Comparison of ENCODE assay signal across 9 mouse cellular contexts in the genomic region with DNA sequence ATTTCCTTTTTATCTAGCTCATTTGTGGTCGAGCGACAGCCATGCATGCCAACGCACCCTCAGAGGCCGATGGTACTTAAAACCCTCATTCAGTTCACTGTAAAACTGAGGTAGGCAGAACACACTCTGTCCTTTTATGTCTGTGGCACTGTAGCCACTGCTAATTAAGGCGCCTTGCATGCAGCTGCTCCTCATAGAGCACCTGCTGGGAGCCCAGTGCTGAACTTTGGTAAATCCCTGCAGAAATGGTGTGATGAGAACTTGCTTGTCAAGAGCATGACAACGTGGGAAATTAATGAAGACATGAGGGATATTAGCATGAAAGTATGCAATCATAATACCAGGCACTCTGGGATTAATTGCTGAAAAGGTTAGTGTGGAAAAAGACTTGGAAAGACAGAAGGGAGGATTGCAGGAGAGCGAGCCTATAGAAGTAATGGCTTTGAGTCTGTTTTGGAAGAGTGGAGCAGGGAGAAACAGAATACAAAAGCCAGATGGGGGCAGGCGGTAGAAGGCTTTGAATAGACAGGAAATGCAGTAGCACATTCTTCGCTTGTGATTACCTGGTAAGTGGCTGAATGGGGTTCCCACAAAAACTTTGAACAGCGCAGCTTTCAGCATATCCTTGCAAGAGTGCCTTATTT. TPM values are rescaled to one million over a fixed set of nuclear protein-coding genes. Genes with fewer than 3 reads are reported as not detected.
DNase-seq lines count a peak whose midpoint lies in the region; ATAC-seq and TF ChIP-seq lines count a peak whose summit lies in the region.
"Had no signal": no experiment of that assay in that cellular context is flagged by ENCODE, and none has a peak within 500 bp of the region (broad histone marks: within the 10 kb centered on the region; RNA-seq: fewer than 3 reads in every experiment).

No protein-coding gene starts in this region.

- no peaks in the 10 kb centered on the region for H3K9me3 ChIP-seq in midbrain, embryonic 10.5 days (replicated peaks)
- no peaks in the 10 kb centered on the region for H3K9me3 ChIP-seq in liver, postnatal 0 days (ENCODE audit: low read length)
- H3K9me3 ChIP-seq: kidney, embryonic 15.5 days had no signal

- H3K27ac ChIP-seq in midbrain, embryonic 10.5 days (replicated peaks), result peak overlapping the region; percentile 23; the same call in 1 of the 2 replicates
- H3K27ac ChIP-seq in liver, postnatal 0 days (ENCODE audit: low read depth), result no peak overlapping the region
- H3K27ac ChIP-seq: kidney, embryonic 15.5 days had no signal

- no peak for ATAC-seq in liver, postnatal 0 days
- no peak for ATAC-seq in monocyte, adult 5-6 weeks (replicated peaks; ENCODE audit: insufficient number of reproducible peaks, low FRiP score, low TSS enrichment, poor library complexity, severe bottlenecking)
- ATAC-seq: lung, postnatal 0 days had no signal

- no peak overlapping the region for H3K4me3 ChIP-seq in midbrain, embryonic 10.5 days
- no peak overlapping the region for H3K4me3 ChIP-seq in liver, postnatal 0 days (ENCODE audit: low read depth, low read length)
- H3K4me3 ChIP-seq: kidney, embryonic 15.5 days had no signal

- no peak for TF ChIP-seq EP300 in liver, postnatal 0 days (IDR thresholded peaks at IDR 0.05; ENCODE audit: low read depth)

- TF ChIP-seq CTCF in liver, postnatal 0 days (IDR thresholded peaks at IDR 0.05; ENCODE audit: low read depth), result no peak

- H3K36me3 ChIP-seq in midbrain, embryonic 10.5 days, result no peaks in the 10 kb centered on the region
- no peaks in the 10 kb centered on the region for H3K36me3 ChIP-seq in liver, postnatal 0 days (replicated peaks; ENCODE audit: insufficient read depth, low read length)
- H3K36me3 ChIP-seq: kidney, embryonic 15.5 days had no signal

- H3K27me3 ChIP-seq in midbrain, embryonic 10.5 days (ENCODE audit: low read depth, poor library complexity, severe bottlenecking), result no peaks in the 10 kb centered on the region
- H3K27me3 ChIP-seq in liver, postnatal 0 days (ENCODE audit: insufficient read depth, low read length), result no peaks in the 10 kb centered on the region
- H3K27me3 ChIP-seq: kidney, embryonic 15.5 days had no signal

- peak; percentile 38 for DNase-seq in Muller cell, postnatal 12 days (ENCODE audit: inconsistent ontology term)
- DNase-seq in brain, adult 2 months (ENCODE audit: low read depth, low spot score), result peak; percentile 12
- peak; percentile 56 for DNase-seq in forelimb bud, embryonic 11.5 days (ENCODE audit: low read depth, low spot score)
- peak; percentile 29 for DNase-seq in midbrain, embryonic 10.5 days (ENCODE audit: low spot score)
- no peak for DNase-seq in liver, postnatal 0 days
- DNase-seq in layer of hippocampus, postnatal 36 days, result no peak

- 5% methylated on average over 10 of the region's 10 CpGs for WGBS in midbrain, embryonic 10.5 days
- WGBS in liver, postnatal 0 days (ENCODE audit: insufficient replicate concordance), result 65% methylated on average over 10 of the region's 10 CpGs

- H3K4me1 ChIP-seq in midbrain, embryonic 10.5 days, result peaks cover 32% of the 10 kb centered on the region
- no peaks in the 10 kb centered on the region for H3K4me1 ChIP-seq in liver, postnatal 0 days (ENCODE audit: insufficient read depth)
- H3K4me1 ChIP-seq: kidney, embryonic 15.5 days had no signal

- H3K4me2 ChIP-seq in liver, postnatal 0 days (ENCODE audit: low read depth, low read length), result no peak overlapping the region
- H3K4me2 ChIP-seq: kidney, embryonic 15.5 days had no signal

- H3K9ac ChIP-seq in liver, postnatal 0 days (replicated peaks), result no peak overlapping the region
- H3K9ac ChIP-seq: kidney, embryonic 15.5 days had no signal

RNA-seq across cellular contexts. Expression of a gene that starts 39.4 kb away (rescaled TPM):
- polyA plus RNA-seq in midbrain, embryonic 10.5 days (2016; fragmentation: Nextera tagmentation; extraction: Ambion mirVana), result 11.2 and 14.6 TPM in 2 replicates
- polyA plus RNA-seq in liver, postnatal 0 days (2015; fragmentation: Nextera tagmentation; extraction: Ambion mirVana), result 31.2 and 33.7 TPM in 2 replicates
- 167 to 238 TPM (median 182 TPM) in 3 replicates for total RNA-seq in monocyte, adult 5-6 weeks (2017)
- total RNA-seq in layer of hippocampus, postnatal 36 days (2021), result 10 to 100 TPM; 21.2 to 23.0 TPM

Comparison
In these comparisons a context has a peak if more than half of its experiments do, and no peak if none do; other contexts are left out.
1. DNase-seq: peak in Muller cell, postnatal 12 days (single experiment), brain, adult 2 months (single experiment), forelimb bud, embryonic 11.5 days (single experiment) and midbrain, embryonic 10.5 days (single experiment); none in liver, postnatal 0 days (single experiment) and layer of hippocampus, postnatal 36 days (0 of 2).